Mouse (Mus musculus) c-Kit-positive CD71-positive TER-119-positive erythroid progenitor cells, embryonic 14.5 days (primary cell): ENCODE measurements around the gene Sh2b1.
A peak's percentile ranks its signal among the peaks of the same experiment; 100 is the strongest.
"Not testable (repeated sequence)": the region's sequence is repeated elsewhere in the genome, so short reads cannot be mapped to it uniquely, and the experiment has no call there.

ENCODE experiments used
- DNase-seq: peaks from one replicate; pipeline ENCODE4 v3.0.0-alpha.2; 2013; ENCODE audit warnings: low spot score

Sh2b1 gene

GRCm38 (mm10) chr7:126474993-126475581 lies at the start of gene Sh2b1:
TSS of gene Sh2b1 (minus strand) at chr7:126475424.
- DNase-seq: peak; percentile 81

- DNase-seq: no peak
These were observed 48.1 kb upstream of the Sh2b1 start for GRCm38 (mm10) chr7:126523316-126523715.

- no peak for DNase-seq
These were observed 44.3 kb upstream of the Sh2b1 start for GRCm38 (mm10) chr7:126519513-126519912.

- no peak for DNase-seq
These were observed 43.2 kb upstream of the Sh2b1 start for GRCm38 (mm10) chr7:126518261-126518941.

GRCm38 (mm10) chr7:126511287-126511686 lies 36.1 kb upstream of the Sh2b1 start:
- DNase-seq: no peak

- no peak for DNase-seq
These were observed 32.0 kb upstream of the Sh2b1 start for GRCm38 (mm10) chr7:126507126-126507778.

GRCm38 (mm10) chr7:126504913-126505312 lies 29.7 kb upstream of the Sh2b1 start:
- DNase-seq: no peak

- DNase-seq: peak; percentile 96
These were observed 28.2 kb upstream of the Sh2b1 start, which contains the start of gene Atxn2l for GRCm38 (mm10) chr7:126503273-126503878. TSS of gene Atxn2l (minus strand) at chr7:126503437.

- no peak for DNase-seq
These were observed 27.5 kb upstream of the Sh2b1 start for GRCm38 (mm10) chr7:126502751-126503150.

- peak; percentile 90 for DNase-seq
These were observed 27.0 kb upstream of the Sh2b1 start for GRCm38 (mm10) chr7:126502023-126502741.

GRCm38 (mm10) chr7:126501684-126502022 lies 26.4 kb upstream of the Sh2b1 start:
- no peak for DNase-seq

- no peak for DNase-seq
These were observed 24.2 kb upstream of the Sh2b1 start for GRCm38 (mm10) chr7:126499416-126499815.

GRCm38 (mm10) chr7:126497966-126498365 lies 22.7 kb upstream of the Sh2b1 start:
- DNase-seq: no peak

GRCm38 (mm10) chr7:126496475-126496874 lies 21.3 kb upstream of the Sh2b1 start:
- no peak for DNase-seq

- no peak for DNase-seq
These were observed 18.9 kb upstream of the Sh2b1 start for GRCm38 (mm10) chr7:126494120-126494519.

GRCm38 (mm10) chr7:126491973-126492372 lies 16.7 kb upstream of the Sh2b1 start:
- DNase-seq: no peak

GRCm38 (mm10) chr7:126491005-126491404 lies 15.8 kb upstream of the Sh2b1 start:
- DNase-seq: no peak

- DNase-seq: not testable (repeated sequence)
These were observed 12.6 kb upstream of the Sh2b1 start for GRCm38 (mm10) chr7:126487617-126488385.

- DNase-seq: peak; percentile 84
These were observed 11.8 kb upstream of the Sh2b1 start, which contains the start of gene Tufm for GRCm38 (mm10) chr7:126487052-126487483. TSS of gene Tufm (plus strand) at chr7:126487361.

GRCm38 (mm10) chr7:126482392-126482871 lies 7.2 kb upstream of the Sh2b1 start:
- DNase-seq: peak; percentile 60

GRCm38 (mm10) chr7:126481699-126482098 lies 6.5 kb upstream of the Sh2b1 start:
- DNase-seq: no peak
